Comparison of ENCODE assay signal across 21 mouse cellular contexts in the genomic region with DNA sequence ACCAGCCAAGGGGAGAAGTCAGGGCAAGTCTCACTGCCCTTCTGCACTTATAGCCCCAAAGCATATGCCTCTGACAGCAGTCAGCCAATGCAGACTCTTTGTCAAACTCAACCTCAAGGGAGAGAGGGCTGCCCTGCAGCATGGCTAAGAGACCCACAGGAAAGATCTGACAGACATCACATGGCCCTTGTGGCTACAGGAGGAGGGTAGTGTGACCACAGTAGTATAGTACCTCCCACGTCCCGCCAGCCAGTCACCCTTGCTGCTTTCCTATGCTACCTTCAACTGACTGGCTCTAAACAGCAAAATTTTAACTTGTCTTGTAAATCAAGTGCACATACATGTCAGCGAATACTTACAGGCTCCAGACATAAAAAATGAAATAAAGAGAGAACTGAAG. TPM values are rescaled to one million over a fixed set of nuclear protein-coding genes. Genes with fewer than 3 reads are reported as not detected.
DNase-seq lines count a peak whose midpoint lies in the region; ATAC-seq lines count a peak whose summit lies in the region.
"Had no signal": no experiment of that assay in that cellular context is flagged by ENCODE, and none has a peak within 500 bp of the region (broad histone marks: within the 10 kb centered on the region; RNA-seq: fewer than 3 reads in every experiment).

No protein-coding gene starts in this region.

- 0 out of 2 replicates have a peak, but pooled peaks cover 4% of the 10 kb centered on the region for H3K4me1 ChIP-seq in kidney, embryonic 14.5 days (ENCODE audit: control insufficient read depth, insufficient read depth, low read length)
- no peaks in the 10 kb centered on the region for H3K4me1 ChIP-seq in limb, embryonic 11.5 days (ENCODE audit: control insufficient read depth, insufficient read depth, low read length)
- H3K4me1 ChIP-seq in limb, embryonic 10.5 days, result peaks cover 12% of the 10 kb centered on the region
- H3K4me1 ChIP-seq: embryonic facial prominence, embryonic 13.5 days; forebrain, embryonic 12.5 days; heart, embryonic 10.5 days had no signal

- intact Hi-C loops in left cerebral cortex, postnatal 36 days (cut with DNase I), result no loop called here

- no peaks in the 10 kb centered on the region for H3K27me3 ChIP-seq in kidney, embryonic 14.5 days (ENCODE audit: control insufficient read depth, insufficient read depth, low read length)
- H3K27me3 ChIP-seq in limb, embryonic 11.5 days (ENCODE audit: control insufficient read depth, insufficient read depth, low read length), result no peaks in the 10 kb centered on the region
- no peaks in the 10 kb centered on the region for H3K27me3 ChIP-seq in limb, embryonic 10.5 days (ENCODE audit: low read depth, poor library complexity, severe bottlenecking)
- H3K27me3 ChIP-seq: embryonic facial prominence, embryonic 13.5 days; forebrain, embryonic 12.5 days had no signal

- peak; percentile 47; the same call in 1 of the 2 replicates for ATAC-seq in kidney, embryonic 14.5 days (ENCODE audit: low FRiP score, low TSS enrichment)
- ATAC-seq in limb, embryonic 11.5 days (ENCODE audit: insufficient number of reproducible peaks, low FRiP score, low TSS enrichment, low read depth), result 0 out of 2 replicates have a peak, but pooled peaks have one; percentile 51
- peak; percentile 100 for ATAC-seq in hematopoietic stem cell, adult 5-6 weeks (replicated peaks in 1 of 2; ENCODE audit: insufficient read depth in 1 of 2, low FRiP score in 2 of 2, low TSS enrichment in 1 of 2, low read depth in 1 of 2, poor library complexity in 2 of 2, severe bottlenecking in 2 of 2)
- ATAC-seq: forebrain, embryonic 16.5 days had no signal

- no peak overlapping the region for H3K4me2 ChIP-seq in kidney, embryonic 14.5 days (replicated peaks; ENCODE audit: low read depth, low read length)
- H3K4me2 ChIP-seq in limb, embryonic 11.5 days (ENCODE audit: low read depth, severe bottlenecking), result no peak overlapping the region
- H3K4me2 ChIP-seq: embryonic facial prominence, embryonic 13.5 days; forebrain, embryonic 12.5 days; hindbrain, embryonic 14.5 days had no signal

- H3K9me3 ChIP-seq in kidney, embryonic 14.5 days (ENCODE audit: control insufficient read depth, low read length), result no peaks in the 10 kb centered on the region
- H3K9me3 ChIP-seq in limb, embryonic 11.5 days (ENCODE audit: control insufficient read depth, low read length), result no peaks in the 10 kb centered on the region
- no peaks in the 10 kb centered on the region for H3K9me3 ChIP-seq in limb, embryonic 10.5 days (replicated peaks)
- H3K9me3 ChIP-seq: embryonic facial prominence, embryonic 13.5 days; heart, embryonic 10.5 days had no signal

- no peaks in the 10 kb centered on the region for H3K36me3 ChIP-seq in kidney, embryonic 14.5 days (ENCODE audit: control insufficient read depth, insufficient read depth, low read length)
- no peaks in the 10 kb centered on the region for H3K36me3 ChIP-seq in limb, embryonic 11.5 days (ENCODE audit: control insufficient read depth, insufficient read depth, low read length)
- no peaks in the 10 kb centered on the region for H3K36me3 ChIP-seq in limb, embryonic 10.5 days
- H3K36me3 ChIP-seq: embryonic facial prominence, embryonic 13.5 days; forebrain, embryonic 12.5 days; heart, embryonic 10.5 days had no signal

- DNase-seq in kidney, adult 11 months, result no peak
- DNase-seq in limb, embryonic 11.5 days (ENCODE audit: low spot score), result no peak
- DNase-seq in limb, embryonic 10.5 days (ENCODE audit: low spot score), result no peak
- DNase-seq in adipocyte (ENCODE audit: low spot score), result no peak
- no peak for DNase-seq in left cerebral cortex, postnatal 36 days (ENCODE audit: low spot score in 2 of 2)
- DNase-seq: adrenal gland, postnatal 14 days; cerebellum, adult 11-12 months; cerebellum, adult 9-10 months; cerebellum, postnatal 25 days; gastrocnemius, postnatal 10 days; heart, adult 18-20 months; heart, postnatal 10 days; heart, postnatal 4 days had no signal

- 58% methylated on average over 3 of the region's 3 CpGs for WGBS in kidney, embryonic 14.5 days
- 78% methylated on average over 3 of the region's 3 CpGs for WGBS in limb, embryonic 11.5 days
- WGBS in limb, embryonic 10.5 days, result 81% methylated on average over 3 of the region's 3 CpGs

- H3K4me3 ChIP-seq in kidney, embryonic 14.5 days (ENCODE audit: low read length), result no peak overlapping the region
- no peak overlapping the region for H3K4me3 ChIP-seq in limb, embryonic 11.5 days (ENCODE audit: low read depth, low read length)
- H3K4me3 ChIP-seq in limb, embryonic 10.5 days, result no peak overlapping the region
- H3K4me3 ChIP-seq: embryonic facial prominence, embryonic 13.5 days; forebrain, embryonic 12.5 days; heart, embryonic 10.5 days had no signal

- H3K9ac ChIP-seq in kidney, embryonic 14.5 days (ENCODE audit: low read depth, low read length), result no peak overlapping the region
- no peak overlapping the region for H3K9ac ChIP-seq in limb, embryonic 11.5 days (ENCODE audit: low read length)
- H3K9ac ChIP-seq: embryonic facial prominence, embryonic 13.5 days; forebrain, embryonic 12.5 days; hindbrain, embryonic 14.5 days had no signal

- no peak overlapping the region for H3K27ac ChIP-seq in kidney, embryonic 14.5 days (ENCODE audit: low read depth, low read length)
- no peak overlapping the region for H3K27ac ChIP-seq in limb, embryonic 11.5 days (replicated peaks; ENCODE audit: low read depth, low read length)
- no peak overlapping the region for H3K27ac ChIP-seq in limb, embryonic 10.5 days
- H3K27ac ChIP-seq: embryonic facial prominence, embryonic 13.5 days; forebrain, embryonic 12.5 days; heart, embryonic 10.5 days; hindbrain, embryonic 14.5 days had no signal

RNA-seq across cellular contexts. Expression of a gene that starts 31.4 kb away (rescaled TPM):
- polyA plus RNA-seq in kidney, embryonic 14.5 days (2014; fragmentation: Nextera tagmentation; extraction: Ambion mirVana), result 18.3 and 20.0 TPM in 2 replicates
- 12.0 and 12.9 TPM in 2 replicates for polyA plus RNA-seq in limb, embryonic 11.5 days (2014; fragmentation: Nextera tagmentation; extraction: Ambion mirVana)
- polyA plus RNA-seq in limb, embryonic 10.5 days (2016; fragmentation: Nextera tagmentation; extraction: Ambion mirVana), result 7.6 and 10.7 TPM in 2 replicates
- 3.4 and 10.0 TPM in 2 replicates for total RNA-seq in hematopoietic stem cell, adult 5-6 weeks (2017)
- 10 to 100 TPM; 16.6 to 22.0 TPM for total RNA-seq in left cerebral cortex, postnatal 36 days (2021)
- total RNA-seq: heart, adult 18-20 months; MEL had no signal

Comparison
In these comparisons a context has a peak if more than half of its experiments do, and no peak if none do; other contexts are left out.
1. ATAC-seq: peak in every context shown above with its lines; median percentile 100 in hematopoietic stem cell, adult 5-6 weeks; 51 in limb, embryonic 11.5 days; 47 in kidney, embryonic 14.5 days.